Mouse (Mus musculus) E14TG2a.4 (cell line): Measurements from ENCODE around the gene Bcas3.

Experiments used
- H3K27me3 ChIP-seq: 2 replicates; pipeline ENCODE4 v1.6.1; 2014; ENCODE audit warnings: low read length, control low read depth; ENCODE audit not compliant: insufficient read depth
- H3K36me3 ChIP-seq: 2 replicates; pipeline ENCODE4 v1.6.1; 2014; ENCODE audit warnings: low read length, control low read depth; ENCODE audit not compliant: insufficient read depth
- H3K4me1 ChIP-seq: replicated peaks from 2 replicates; pipeline ENCODE4 v1.6.1; 2014; ENCODE audit warnings: low read depth, low read length, control low read depth
- H3K4me3 ChIP-seq: replicated peaks from 2 replicates; pipeline ENCODE4 v1.5.1; 2014; ENCODE audit warnings: mild to moderate bottlenecking, low read length
- H3K9me3 ChIP-seq: 2 replicates; pipeline ENCODE4 v1.6.1; 2014; ENCODE audit warnings: low read length, control low read depth
- CTCF ChIP-seq: conservative IDR thresholded peaks from 2 replicates; pipeline ENCODE4 v1.5.1; 2014; ENCODE audit warnings: low read length
- NANOG ChIP-seq: IDR thresholded peaks from 2 replicates; pipeline ENCODE4 v1.6.1; 2014; ENCODE audit warnings: borderline replicate concordance, low read length, mixed read lengths
- POU5F1 ChIP-seq: IDR thresholded peaks from 2 replicates; pipeline ENCODE4 v1.6.1; 2014; ENCODE audit warnings: low read length, borderline replicate concordance

The Bcas3 gene

DNA sequence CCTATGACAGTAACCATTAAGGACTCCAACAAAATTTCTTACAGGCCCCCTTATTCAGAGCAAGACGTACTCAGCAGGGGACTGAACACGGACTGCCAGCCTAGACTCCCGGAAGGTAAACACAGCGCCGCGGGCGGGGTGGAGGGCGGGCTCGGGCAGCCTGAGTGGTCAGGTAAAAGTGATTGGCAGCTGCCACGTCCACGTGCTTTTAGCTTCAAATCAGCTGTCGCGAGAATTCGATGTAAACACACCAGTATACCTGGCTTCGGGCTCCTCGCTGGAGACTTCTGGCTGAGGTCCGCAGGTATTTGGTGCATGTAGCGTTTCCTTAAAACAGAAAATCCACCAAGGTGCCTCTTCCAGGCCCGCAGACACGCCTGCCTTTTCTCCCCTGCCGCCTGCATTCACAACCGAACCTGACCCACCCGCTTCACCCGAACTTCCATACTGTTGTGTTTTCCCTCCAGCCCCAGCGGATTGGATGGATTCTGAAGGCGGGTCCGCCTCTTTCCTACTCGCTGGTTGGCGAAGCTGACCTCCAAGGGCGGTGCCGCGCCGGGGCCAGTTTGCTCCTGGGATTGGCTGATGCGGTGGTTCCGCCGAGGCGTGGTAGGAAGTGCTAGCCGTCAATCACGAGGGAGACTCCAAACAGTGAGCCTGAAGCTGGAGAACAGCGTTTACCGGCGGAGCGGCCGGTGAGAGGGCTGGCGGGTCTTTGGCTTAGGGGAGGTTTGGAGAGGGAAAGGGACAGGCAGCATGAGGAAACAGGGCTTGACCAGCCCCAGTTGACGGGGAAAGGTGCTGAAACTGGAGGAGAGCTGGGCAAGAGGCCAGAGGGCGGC lies at the start of gene Bcas3:
TSS of gene Bcas3 (plus strand) at position 629 of the 842 bp plus-strand sequence.
- Histone ChIP-seq H3K4me1 (peaks cover 32% of the 10 kb centered on the region), H3K36me3 (peaks cover 32% of the 10 kb centered on the region), H3K4me3 (peak within 1 kb of the TSS; percentile 95), H3K27me3 (no peaks in the 10 kb centered on the region), H3K9me3 (no peaks in the 10 kb centered on the region)
- TF ChIP-seq NANOG (no peak), POU5F1 (no peak), CTCF (no peak)

DNA sequence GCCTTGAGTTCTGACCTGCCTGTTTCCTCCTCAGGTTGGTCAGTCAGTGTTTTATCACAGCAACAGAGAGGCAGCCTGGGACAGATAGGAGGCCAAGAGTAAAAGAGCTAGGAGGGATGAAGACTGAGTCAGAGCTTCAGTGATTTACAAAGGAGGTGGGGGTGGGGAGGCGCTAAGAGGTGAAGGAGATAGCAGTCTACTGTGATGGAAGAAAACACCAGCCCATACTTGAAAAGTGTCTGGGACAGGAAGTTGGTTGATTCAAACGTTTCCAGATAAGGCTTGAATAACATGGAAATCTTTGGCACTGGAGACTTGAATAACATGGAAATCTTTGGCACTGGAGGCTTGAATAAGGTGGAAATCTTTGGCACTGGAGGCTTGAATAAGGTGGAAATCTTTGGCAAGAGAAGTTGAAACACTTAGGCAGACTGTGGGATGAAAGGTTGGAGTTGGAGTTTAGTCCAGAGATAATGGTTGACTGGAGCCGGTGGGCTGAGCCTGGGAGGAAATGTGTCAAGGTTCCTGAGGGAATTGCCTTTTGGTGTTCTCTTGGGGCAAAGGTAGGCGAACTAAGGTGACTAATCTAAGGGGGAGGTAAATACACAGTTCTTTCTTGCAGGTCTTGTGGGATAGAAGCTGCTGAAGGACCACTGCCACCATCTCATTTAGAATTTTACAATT lies 46.2 kb upstream of the Bcas3 start:
- H3K36me3 ChIP-seq: no peaks in the 10 kb centered on the region
- H3K4me3 ChIP-seq: no peak overlapping the region
- TF ChIP-seq CTCF (no peak), NANOG (no peak), POU5F1 (no peak)
- no peaks in the 10 kb centered on the region for H3K9me3 ChIP-seq
- H3K4me1 ChIP-seq: peaks cover 14% of the 10 kb centered on the region
- H3K27me3 ChIP-seq: no peaks in the 10 kb centered on the region; the same call in 1 of the 2 replicates

DNA sequence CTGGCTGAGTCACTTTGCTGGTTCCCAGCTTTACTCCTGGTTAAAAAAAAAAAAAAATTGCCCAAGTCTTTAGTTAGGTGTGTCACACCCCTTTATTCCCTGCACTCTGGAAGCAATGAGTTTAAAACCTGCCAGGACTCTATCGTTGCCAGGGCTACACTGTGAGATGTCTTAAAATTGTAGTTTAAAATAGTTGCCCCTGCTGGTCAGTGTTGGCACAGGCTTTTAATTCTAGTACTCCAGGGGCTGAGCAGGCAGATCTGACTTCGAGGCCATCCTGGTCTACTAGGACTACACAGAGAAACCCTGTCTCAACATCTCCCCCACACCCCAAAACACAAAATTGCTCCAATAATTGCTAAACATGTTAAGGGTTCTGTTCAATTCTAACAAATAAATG lies 44.2 kb upstream of the Bcas3 start:
- Histone ChIP-seq H3K27me3 (no peaks in the 10 kb centered on the region; the same call in 1 of the 2 replicates), H3K9me3 (no peaks in the 10 kb centered on the region), H3K36me3 (peaks cover 11% of the 10 kb centered on the region), H3K4me3 (no peak overlapping the region), H3K4me1 (peaks cover 26% of the 10 kb centered on the region)
- TF ChIP-seq POU5F1 (no peak), CTCF (no peak), NANOG (no peak)

DNA sequence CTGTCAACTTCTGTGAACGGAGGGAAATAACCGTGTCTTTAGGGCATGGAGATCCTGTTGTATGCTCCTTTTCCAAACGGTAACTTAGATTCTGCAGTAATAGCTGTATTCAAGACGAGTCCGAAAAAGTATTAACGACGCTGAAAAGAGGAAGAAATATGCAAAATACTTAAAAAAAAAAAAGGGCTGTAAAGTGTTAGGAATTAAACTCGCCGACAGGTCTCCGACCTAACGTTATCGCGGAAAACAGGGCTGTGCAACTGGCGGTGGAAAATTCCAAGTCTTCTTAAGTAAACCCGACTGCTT lies 42.6 kb upstream of the Bcas3 start:
- peaks cover 25% of the 10 kb centered on the region for H3K36me3 ChIP-seq
- H3K9me3 ChIP-seq: no peaks in the 10 kb centered on the region
- H3K27me3 ChIP-seq: no peaks in the 10 kb centered on the region; the same call in 1 of the 2 replicates
- peaks cover 26% of the 10 kb centered on the region for H3K4me1 ChIP-seq
- H3K4me3 ChIP-seq: peak overlapping the region; percentile 93
- TF ChIP-seq POU5F1 (no peak), NANOG (no peak), CTCF (no peak)

DNA sequence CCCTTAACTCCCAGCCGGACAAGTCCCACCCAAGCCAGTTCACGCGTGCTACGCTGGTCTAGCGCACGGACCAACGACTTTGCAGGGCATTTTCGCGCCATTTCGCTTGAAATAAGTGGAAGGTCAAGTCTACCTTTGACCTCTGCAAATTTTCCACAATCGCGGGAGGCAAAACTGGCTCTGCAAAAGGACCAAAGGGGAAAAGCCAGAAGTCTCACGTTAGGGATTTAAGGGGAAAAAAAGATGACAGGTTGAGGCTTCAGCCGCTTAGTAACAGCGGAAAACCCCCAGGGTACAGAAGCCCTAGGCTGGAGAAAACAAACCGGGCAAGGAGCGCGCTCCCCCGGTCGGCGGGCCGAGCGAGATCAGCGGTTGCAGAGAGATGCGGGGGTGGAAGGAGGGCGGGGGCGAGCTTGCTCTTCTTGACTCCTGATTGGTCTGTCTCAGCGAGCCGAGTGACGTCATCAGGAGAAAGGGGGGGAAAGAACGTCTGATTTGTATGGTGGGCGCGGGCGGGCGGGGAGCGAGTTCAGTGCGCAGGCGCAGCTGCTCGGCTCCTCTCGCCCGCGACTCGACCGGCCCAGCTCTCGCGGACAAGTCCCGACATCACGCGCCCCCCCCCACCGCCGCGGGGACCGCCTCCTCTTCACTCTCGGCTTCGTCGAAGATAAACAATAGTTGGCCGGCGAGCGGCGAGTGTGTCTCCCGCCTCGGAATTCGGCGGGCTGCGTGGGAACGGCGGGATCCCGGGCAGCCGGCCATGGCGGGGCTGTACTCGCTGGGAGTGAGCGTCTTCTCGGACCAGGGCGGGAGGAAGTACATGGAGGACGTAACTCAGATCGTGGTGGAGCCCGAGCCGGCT lies 42.0 kb upstream of the Bcas3 start, which contains the start of gene Ppm1d:
TSS of gene Ppm1d (plus strand) at position 532 of the 862 bp plus-strand sequence.
- no peak for TF ChIP-seq CTCF
- TF ChIP-seq NANOG: no peak
- no peak for TF ChIP-seq POU5F1
- Histone ChIP-seq H3K4me3 (peak within 1 kb of the TSS; percentile 93), H3K27me3 (no peaks in the 10 kb centered on the region; the same call in 1 of the 2 replicates), H3K36me3 (peaks cover 25% of the 10 kb centered on the region), H3K9me3 (no peaks in the 10 kb centered on the region), H3K4me1 (peaks cover 26% of the 10 kb centered on the region)

DNA sequence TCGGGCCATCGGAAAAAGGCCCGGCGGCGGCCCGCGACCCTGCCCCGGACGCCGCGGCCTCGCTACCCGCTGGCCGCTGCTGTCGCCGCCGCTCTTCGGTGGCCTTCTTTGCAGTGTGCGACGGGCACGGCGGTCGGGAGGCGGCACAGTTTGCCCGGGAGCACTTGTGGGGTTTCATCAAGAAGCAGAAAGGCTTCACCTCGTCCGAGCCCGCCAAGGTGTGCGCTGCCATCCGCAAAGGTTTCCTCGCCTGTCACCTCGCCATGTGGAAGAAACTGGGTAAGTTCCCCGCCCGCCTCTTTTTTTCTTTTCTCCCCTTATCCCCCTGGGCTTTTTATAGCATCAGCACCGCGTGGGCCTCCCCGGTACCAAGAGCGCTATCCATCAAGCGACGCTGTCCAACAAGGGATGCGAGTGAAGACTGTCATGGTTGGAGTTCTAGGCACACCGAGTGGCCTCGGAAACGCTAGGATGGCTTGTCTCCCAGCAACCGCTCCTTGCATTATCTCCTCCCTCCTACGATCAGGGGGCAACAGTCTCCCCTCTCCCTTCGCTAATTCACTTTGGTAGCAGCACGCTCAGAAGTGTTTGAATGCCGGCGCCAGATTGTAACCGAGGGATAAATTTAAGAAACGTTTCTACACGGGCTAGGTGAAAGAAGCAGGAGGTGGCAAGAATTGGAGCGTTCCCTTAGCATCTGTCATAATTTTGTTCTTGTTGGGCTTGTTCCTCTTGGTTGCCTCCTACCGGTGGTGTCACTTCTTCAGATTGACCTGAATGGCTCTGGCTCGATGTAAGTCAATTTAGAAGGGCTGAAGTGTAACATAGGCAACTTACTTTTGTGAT lies 41.1 kb upstream of the Bcas3 start:
- Histone ChIP-seq H3K36me3 (peaks cover 34% of the 10 kb centered on the region), H3K4me3 (peak overlapping the region; percentile 93), H3K4me1 (peaks cover 26% of the 10 kb centered on the region), H3K9me3 (no peaks in the 10 kb centered on the region), H3K27me3 (no peaks in the 10 kb centered on the region)
- TF ChIP-seq CTCF: 0 out of 2 replicates have a peak, but pooled peaks have one; percentile 14
- no peak for TF ChIP-seq NANOG
- no peak for TF ChIP-seq POU5F1

DNA sequence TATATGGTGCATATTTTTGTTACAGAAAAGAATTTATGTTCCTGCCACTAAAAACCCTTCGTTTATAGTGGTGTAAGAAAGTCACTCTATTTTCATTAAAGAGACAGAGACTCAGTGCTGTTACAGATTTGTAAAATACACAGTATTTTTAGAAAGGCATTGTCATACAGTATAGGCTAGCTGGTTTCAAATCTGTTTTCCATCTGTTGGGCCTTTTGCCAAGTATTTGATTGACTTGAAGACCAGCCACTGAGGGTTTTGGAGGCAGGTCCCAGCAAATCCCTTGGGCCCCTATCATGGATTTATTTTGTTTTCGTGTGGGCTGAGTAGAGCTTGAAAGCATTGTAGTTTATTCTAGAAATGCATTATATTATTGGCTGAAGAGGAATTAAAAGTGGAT lies 40.1 kb upstream of the Bcas3 start:
- Histone ChIP-seq H3K4me1 (peaks cover 26% of the 10 kb centered on the region), H3K27me3 (no peaks in the 10 kb centered on the region), H3K4me3 (peak overlapping the region; percentile 93), H3K9me3 (no peaks in the 10 kb centered on the region), H3K36me3 (peaks cover 36% of the 10 kb centered on the region)
- TF ChIP-seq NANOG (no peak), CTCF (no peak), POU5F1 (no peak)
